In genomic region chr1:194629135-194629689, GRCm38 (mm10) we compare ENCODE assay signal across 11 mouse cellular contexts. TPM values are rescaled to one million over a fixed set of nuclear protein-coding genes. Genes with fewer than 3 reads are reported as not detected.
A peak's percentile ranks its signal among the peaks of the same experiment; 100 is the strongest.
DNase-seq lines count a peak whose midpoint lies in the region; ATAC-seq and TF ChIP-seq lines count a peak whose summit lies in the region.
"Had no signal": no experiment of that assay in that cellular context is flagged by ENCODE, and none has a peak within 500 bp of the region (broad histone marks: within the 10 kb centered on the region; RNA-seq: fewer than 3 reads in every experiment).

No protein-coding gene starts in this region.

- peak overlapping the region; percentile 40 for H3K27ac ChIP-seq in heart, postnatal 0 days (ENCODE audit: low read depth)
- H3K27ac ChIP-seq in embryonic facial prominence, embryonic 11.5 days (replicated peaks; ENCODE audit: low read depth, low read length) = no peak overlapping the region
- H3K27ac ChIP-seq in limb, embryonic 10.5 days = peak overlapping the region; percentile 43
- H3K27ac ChIP-seq in neural tube, embryonic 12.5 days = peak overlapping the region; percentile 43; the same call in 1 of the 2 replicates
- no peak overlapping the region for H3K27ac ChIP-seq in liver, postnatal 0 days (ENCODE audit: low read depth)
- H3K27ac ChIP-seq: liver, embryonic 13.5 days had no signal

- WGBS in heart, postnatal 0 days = 63% methylated on average over 2 of the region's 2 CpGs
- 19% methylated on average over 2 of the region's 2 CpGs for whole genome bisulfite sequencing in embryonic facial prominence, embryonic 11.5 days
- WGBS in limb, embryonic 10.5 days = 42% methylated on average over 2 of the region's 2 CpGs
- 8% methylated on average over 2 of the region's 2 CpGs for WGBS in neural tube, embryonic 12.5 days
- 48% methylated on average over 2 of the region's 2 CpGs for WGBS in liver, postnatal 0 days (ENCODE audit: insufficient replicate concordance)

- TF ChIP-seq CTCF in heart, postnatal 0 days (IDR thresholded peaks at IDR 0.05; ENCODE audit: low read depth) = no peak
- no peak for TF ChIP-seq CTCF in liver, postnatal 0 days (IDR thresholded peaks at IDR 0.05; ENCODE audit: low read depth)

- intact Hi-C loops in heart, postnatal 10 days (cut with DNase I) = loop anchor here (10.0 kb wide), 1 partner anchor 326 kb away; no protein-coding TSS in a partner anchor

- H3K9ac ChIP-seq in heart, postnatal 0 days (replicated peaks; ENCODE audit: low read depth, low read length) = 0 out of 2 replicates have a peak overlapping the region, but pooled peaks have one; percentile 9
- H3K9ac ChIP-seq in embryonic facial prominence, embryonic 11.5 days (replicated peaks; ENCODE audit: low read length) = no peak overlapping the region
- H3K9ac ChIP-seq in neural tube, embryonic 12.5 days = no peak overlapping the region
- H3K9ac ChIP-seq in liver, postnatal 0 days (replicated peaks) = no peak overlapping the region; the same call in 1 of the 2 replicates
- H3K9ac ChIP-seq: liver, embryonic 13.5 days had no signal

- H3K36me3 ChIP-seq in heart, postnatal 0 days (replicated peaks; ENCODE audit: control insufficient read depth, insufficient read depth, low read length) = no peaks in the 10 kb centered on the region
- no peaks in the 10 kb centered on the region for H3K36me3 ChIP-seq in embryonic facial prominence, embryonic 11.5 days (replicated peaks; ENCODE audit: control insufficient read depth, insufficient read depth, low read depth, low read length)
- H3K36me3 ChIP-seq in limb, embryonic 10.5 days = no peaks in the 10 kb centered on the region
- H3K36me3 ChIP-seq in neural tube, embryonic 12.5 days = no peaks in the 10 kb centered on the region; the same call in 1 of the 2 replicates
- no peaks in the 10 kb centered on the region for H3K36me3 ChIP-seq in liver, postnatal 0 days (replicated peaks; ENCODE audit: insufficient read depth, low read length)
- H3K36me3 ChIP-seq: liver, embryonic 13.5 days had no signal

- no peak for ATAC-seq in heart, postnatal 0 days (ENCODE audit: insufficient read depth, low read depth)
- peak; percentile 41 for ATAC-seq in embryonic facial prominence, embryonic 11.5 days (replicated peaks; ENCODE audit: insufficient number of reproducible peaks, low FRiP score, low TSS enrichment, low read depth)
- peak; percentile 65 for ATAC-seq in neural tube, embryonic 12.5 days (ENCODE audit: low FRiP score, low read depth)
- ATAC-seq in liver, postnatal 0 days = no peak

- H3K4me1 ChIP-seq in heart, postnatal 0 days (ENCODE audit: control insufficient read depth, insufficient read depth) = peaks cover 86% of the 10 kb centered on the region
- no peaks in the 10 kb centered on the region; the same call in 1 of the 2 replicates for H3K4me1 ChIP-seq in embryonic facial prominence, embryonic 11.5 days (ENCODE audit: control insufficient read depth, insufficient read depth, low read length)
- peaks cover 78% of the 10 kb centered on the region for H3K4me1 ChIP-seq in limb, embryonic 10.5 days
- H3K4me1 ChIP-seq in neural tube, embryonic 12.5 days = peaks cover 75% of the 10 kb centered on the region
- H3K4me1 ChIP-seq in liver, postnatal 0 days (ENCODE audit: insufficient read depth) = peaks cover 21% of the 10 kb centered on the region

- H3K4me2 ChIP-seq in heart, postnatal 0 days (ENCODE audit: low read depth, low read length) = no peak overlapping the region
- H3K4me2 ChIP-seq in embryonic facial prominence, embryonic 11.5 days (ENCODE audit: low read depth, low read length) = no peak overlapping the region
- peak overlapping the region; percentile 4; the same call in 1 of the 2 replicates for H3K4me2 ChIP-seq in neural tube, embryonic 12.5 days (replicated peaks)
- H3K4me2 ChIP-seq in liver, postnatal 0 days (ENCODE audit: low read depth, low read length) = no peak overlapping the region
- H3K4me2 ChIP-seq: liver, embryonic 13.5 days had no signal

- no peaks in the 10 kb centered on the region for H3K9me3 ChIP-seq in heart, postnatal 0 days (replicated peaks; ENCODE audit: control insufficient read depth, low read length)
- H3K9me3 ChIP-seq in embryonic facial prominence, embryonic 11.5 days (replicated peaks; ENCODE audit: control insufficient read depth, low read length) = no peaks in the 10 kb centered on the region
- no peaks in the 10 kb centered on the region for H3K9me3 ChIP-seq in limb, embryonic 10.5 days (replicated peaks)
- H3K9me3 ChIP-seq in neural tube, embryonic 12.5 days = no peaks in the 10 kb centered on the region
- H3K9me3 ChIP-seq in liver, postnatal 0 days (ENCODE audit: low read length) = no peaks in the 10 kb centered on the region
- H3K9me3 ChIP-seq: liver, embryonic 13.5 days had no signal

- no peak for DNase-seq in heart, postnatal 0 days (ENCODE audit: low spot score)
- no peak for DNase-seq in heart, postnatal 10 days
- peak; percentile 19 for DNase-seq in embryonic facial prominence, embryonic 11.5 days (ENCODE audit: low spot score)
- no peak for DNase-seq in limb, embryonic 10.5 days (ENCODE audit: low spot score)
- DNase-seq in adrenal gland, adult 18-20 months (ENCODE audit: low spot score in 2 of 2) = no peak
- DNase-seq in liver, postnatal 0 days = no peak
- no peak for DNase-seq in thymus, postnatal 25 days
- DNase-seq: kidney, postnatal 4 days; liver, embryonic 13.5 days; thymus, adult 18-20 months had no signal

- H3K27me3 ChIP-seq in heart, postnatal 0 days (ENCODE audit: control insufficient read depth, insufficient read depth, low read length) = no peaks in the 10 kb centered on the region
- H3K27me3 ChIP-seq in embryonic facial prominence, embryonic 11.5 days (ENCODE audit: control insufficient read depth, insufficient read depth, low read length) = no peaks in the 10 kb centered on the region
- 0 out of 2 replicates have a peak, but pooled peaks cover 5% of the 10 kb centered on the region for H3K27me3 ChIP-seq in limb, embryonic 10.5 days (ENCODE audit: low read depth, poor library complexity, severe bottlenecking)
- H3K27me3 ChIP-seq in neural tube, embryonic 12.5 days (replicated peaks) = no peaks in the 10 kb centered on the region
- H3K27me3 ChIP-seq in liver, postnatal 0 days (ENCODE audit: insufficient read depth, low read length) = no peaks in the 10 kb centered on the region
- H3K27me3 ChIP-seq: liver, embryonic 13.5 days had no signal

- TF ChIP-seq EP300 in heart, postnatal 0 days (IDR thresholded peaks at IDR 0.05; ENCODE audit: low read depth) = no peak
- TF ChIP-seq EP300 in liver, postnatal 0 days (IDR thresholded peaks at IDR 0.05; ENCODE audit: low read depth) = no peak

- no peak overlapping the region for H3K4me3 ChIP-seq in heart, postnatal 0 days (ENCODE audit: low read depth, low read length)
- H3K4me3 ChIP-seq in embryonic facial prominence, embryonic 11.5 days (ENCODE audit: low read depth, low read length) = no peak overlapping the region
- no peak overlapping the region for H3K4me3 ChIP-seq in limb, embryonic 10.5 days
- H3K4me3 ChIP-seq in neural tube, embryonic 12.5 days = no peak overlapping the region
- H3K4me3 ChIP-seq in liver, postnatal 0 days (ENCODE audit: low read depth, low read length) = no peak overlapping the region
- H3K4me3 ChIP-seq: liver, embryonic 13.5 days had no signal

RNA-seq across cellular contexts. Expression of gene Plxna2, which starts 11.2 kb away (rescaled TPM):
- total RNA-seq in heart, postnatal 0 days (2014; rRNA removed; ENCODE audit: low replicate concordance) = 14.3 and 14.4 TPM in 2 replicates
- polyA plus RNA-seq in heart, postnatal 0 days (2015; fragmentation: Nextera tagmentation; extraction: Ambion mirVana) = 3.5 and 4.0 TPM in 2 replicates
- total RNA-seq in heart, postnatal 10 days (2021) = 10 to 100 TPM; 25.5 to 34.6 TPM
- polyA plus RNA-seq in embryonic facial prominence, embryonic 11.5 days (2014; fragmentation: Nextera tagmentation; extraction: Ambion mirVana) = 8.4 and 9.7 TPM in 2 replicates
- polyA plus RNA-seq in limb, embryonic 10.5 days (2016; fragmentation: Nextera tagmentation; extraction: Ambion mirVana) = 6.4 TPM in 2 replicates
- polyA plus RNA-seq in neural tube, embryonic 12.5 days (2016; fragmentation: Nextera tagmentation; extraction: Ambion mirVana) = 32.8 and 33.5 TPM in 2 replicates
- 10 to 100 TPM; 10.1 to 12.2 TPM for total RNA-seq in adrenal gland, adult 18-20 months (2021)
- polyA plus RNA-seq in liver, postnatal 0 days (2015; fragmentation: Nextera tagmentation; extraction: Ambion mirVana) = 1.5 and 2.3 TPM in 2 replicates

Comparison
In these comparisons a context has a peak if more than half of its experiments do, and no peak if none do; other contexts are left out.
1. ATAC-seq: peak in embryonic facial prominence, embryonic 11.5 days (single experiment) and neural tube, embryonic 12.5 days (single experiment); none in heart, postnatal 0 days (single experiment) and liver, postnatal 0 days (single experiment).
2. H3K27ac ChIP-seq: peak in heart, postnatal 0 days (single experiment), limb, embryonic 10.5 days (single experiment) and neural tube, embryonic 12.5 days (single experiment); none in embryonic facial prominence, embryonic 11.5 days (single experiment) and liver, postnatal 0 days (single experiment).